Mouse (Mus musculus) kidney, postnatal 25 days (tissue): ENCODE data around the gene Sipa1.
"Not testable (repeated sequence)": the region's sequence is repeated elsewhere in the genome, so short reads cannot be mapped to it uniquely, and the experiment has no call there.

Experiments used
- DNase-seq, 2 experiments: peaks; one replicate each; pipeline ENCODE4 v3.0.0; 2021; ENCODE audit warnings: mixed read lengths in 2 of 2

The Sipa1 gene

DNA sequence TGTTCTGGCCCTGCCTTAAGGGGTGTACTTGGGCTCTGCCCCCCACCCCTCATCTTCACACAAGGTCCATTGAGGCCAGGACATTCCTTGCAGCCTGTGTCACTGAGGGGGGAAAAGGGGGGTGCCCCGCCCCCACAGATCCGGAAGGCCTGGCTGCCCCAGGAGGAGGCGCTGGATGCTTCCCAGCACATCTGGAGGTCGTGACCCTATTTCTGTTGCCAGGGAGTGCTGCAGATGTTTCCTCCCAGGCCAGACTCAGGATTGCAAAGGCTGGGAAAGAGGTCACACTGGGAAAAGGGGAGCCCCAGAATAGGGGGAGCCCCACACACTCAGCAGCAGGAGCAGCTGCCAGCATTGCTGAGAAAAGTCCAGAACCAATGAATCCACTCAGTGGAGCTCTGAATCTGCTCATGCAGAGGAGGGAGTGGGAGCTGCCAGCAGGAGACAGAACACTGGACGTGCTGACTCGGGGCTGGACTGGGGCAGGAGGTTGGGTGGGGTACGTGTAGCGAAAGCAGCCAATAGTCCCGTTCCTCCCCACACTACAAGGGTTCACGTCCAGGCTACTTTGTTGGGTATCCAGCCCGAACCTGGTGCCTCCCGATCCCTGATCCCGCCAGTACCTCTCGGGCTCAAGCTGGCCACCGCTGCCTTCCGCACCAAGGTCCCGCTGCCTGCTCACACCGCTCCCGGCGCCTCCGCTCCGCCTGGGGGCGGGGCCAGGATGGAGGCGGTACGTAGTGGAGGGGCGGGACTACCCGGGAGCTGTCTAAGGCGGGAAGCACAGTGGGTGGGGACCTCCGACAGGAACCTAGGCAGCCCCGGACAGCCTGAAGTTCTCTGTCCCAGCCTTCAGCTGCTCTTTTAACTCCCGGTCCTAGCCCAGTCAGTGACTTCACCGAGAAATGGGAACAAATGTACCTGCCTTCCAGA lies at the start of gene Sipa1:
Gene Sipa1 (minus strand): TSS at position 727 of the 933 bp plus-strand sequence.
- DNase-seq: peak; percentile 94 to 96

DNA sequence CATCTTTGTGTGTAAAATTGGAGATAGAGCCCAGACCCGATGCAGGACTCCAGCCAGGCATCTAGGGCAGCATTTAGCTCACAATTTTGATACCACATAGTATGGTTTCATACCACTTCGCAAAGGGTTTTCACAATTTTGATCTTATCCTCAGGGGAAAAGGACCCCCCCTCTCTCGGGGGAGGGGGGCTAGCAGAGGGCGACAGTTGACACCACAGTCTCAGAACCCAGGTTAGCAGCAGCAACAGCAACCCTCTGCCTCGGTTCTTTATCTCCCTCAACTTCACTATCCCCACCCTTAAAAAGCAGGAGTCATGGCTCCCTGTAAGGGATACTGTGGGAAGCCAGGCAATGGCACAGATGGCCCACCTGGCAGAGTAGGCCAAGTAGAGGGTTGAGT lies 49.7 kb upstream of the Sipa1 start:
- DNase-seq: no peak

DNA sequence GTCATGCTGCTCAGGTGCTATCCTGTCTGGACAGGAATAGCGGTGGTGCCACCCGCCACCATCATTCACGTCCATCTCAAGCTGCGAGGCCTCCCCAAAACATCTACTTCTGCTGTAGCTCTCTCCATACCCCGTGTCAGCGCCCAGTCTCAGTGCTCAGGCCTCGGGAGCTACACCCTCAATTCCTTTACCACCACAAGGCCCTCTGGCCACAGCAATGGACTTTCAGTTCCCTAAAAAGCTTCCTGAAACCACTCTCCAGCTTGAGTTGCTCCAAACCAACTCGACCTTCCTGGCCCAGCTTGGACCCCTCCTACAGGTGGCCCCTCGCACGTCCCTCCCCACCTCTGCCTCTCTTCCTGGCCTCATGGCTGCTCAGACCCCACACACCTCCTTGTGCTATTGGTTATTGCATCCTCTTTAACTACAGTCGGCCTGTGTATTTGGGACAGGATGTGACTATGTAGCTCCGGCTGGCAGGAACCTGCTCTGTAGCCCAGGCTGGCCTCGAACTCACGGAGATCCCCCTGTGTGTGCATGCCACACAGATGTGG lies 48.5 kb upstream of the Sipa1 start:
- DNase-seq: peak in 1 of 2 experiments; percentile 35

DNA sequence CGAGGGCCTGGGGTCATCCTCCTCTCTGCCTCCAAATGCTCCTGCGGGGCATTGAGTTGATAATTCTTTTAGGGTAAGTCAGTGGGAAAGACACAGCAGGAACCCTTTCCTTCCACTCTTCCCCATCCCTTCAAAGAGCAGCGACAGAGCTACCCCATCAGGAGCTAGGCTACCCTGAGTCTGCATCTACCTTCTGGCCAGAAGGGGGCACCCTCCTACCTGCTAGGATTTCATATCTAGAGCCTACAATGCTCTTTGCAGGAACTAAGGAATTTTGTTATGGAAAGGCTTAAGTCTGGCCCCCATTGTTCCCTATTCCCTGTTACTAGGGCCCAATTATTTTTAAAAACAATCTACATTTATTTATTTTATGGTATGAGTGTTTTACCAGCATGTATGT lies 47.7 kb upstream of the Sipa1 start:
- DNase-seq: peak; percentile 85 to 94

DNA sequence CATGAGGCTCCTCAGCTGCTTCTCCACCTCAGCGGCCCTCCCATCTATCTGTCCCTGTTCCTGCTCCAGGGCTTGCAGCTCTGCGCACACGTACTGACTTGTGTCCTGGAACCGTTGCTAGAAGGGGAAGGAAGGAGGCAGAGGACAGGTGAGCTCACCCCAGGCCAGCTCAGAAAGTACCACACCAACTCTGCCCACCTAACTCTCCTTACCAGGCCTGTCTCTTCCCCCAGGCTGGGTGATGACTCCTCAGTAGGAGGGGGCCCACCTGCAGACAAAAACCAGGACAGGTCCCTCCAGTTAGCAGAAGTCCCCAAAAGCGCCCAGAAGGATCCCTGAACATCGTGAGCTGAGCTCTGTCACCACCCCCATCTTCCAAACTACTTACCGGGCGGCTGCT lies 47.1 kb upstream of the Sipa1 start:
- DNase-seq: peak in 1 of 2 experiments; percentile 34

DNA sequence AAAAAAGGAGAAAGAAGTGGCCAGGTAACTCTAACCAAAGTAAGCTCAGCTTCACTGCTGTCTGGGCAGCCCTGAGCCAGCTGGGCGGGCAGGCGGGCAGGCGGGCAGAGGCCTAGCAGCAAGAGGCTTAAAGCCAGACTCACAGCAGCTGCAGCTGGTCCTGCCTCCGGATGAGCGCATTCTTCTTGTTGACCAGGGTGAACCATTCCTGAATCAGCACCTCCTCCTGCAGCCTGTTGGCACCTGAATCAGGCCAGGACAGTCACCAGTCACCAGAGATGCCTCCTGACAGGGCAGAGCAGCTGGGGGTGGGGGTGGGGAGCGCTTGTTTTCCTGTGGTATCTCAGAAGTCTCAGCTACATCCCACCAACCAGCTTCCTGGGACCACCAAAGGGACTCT lies 46.6 kb upstream of the Sipa1 start:
- peak in 1 of 2 experiments; percentile 31 for DNase-seq

DNA sequence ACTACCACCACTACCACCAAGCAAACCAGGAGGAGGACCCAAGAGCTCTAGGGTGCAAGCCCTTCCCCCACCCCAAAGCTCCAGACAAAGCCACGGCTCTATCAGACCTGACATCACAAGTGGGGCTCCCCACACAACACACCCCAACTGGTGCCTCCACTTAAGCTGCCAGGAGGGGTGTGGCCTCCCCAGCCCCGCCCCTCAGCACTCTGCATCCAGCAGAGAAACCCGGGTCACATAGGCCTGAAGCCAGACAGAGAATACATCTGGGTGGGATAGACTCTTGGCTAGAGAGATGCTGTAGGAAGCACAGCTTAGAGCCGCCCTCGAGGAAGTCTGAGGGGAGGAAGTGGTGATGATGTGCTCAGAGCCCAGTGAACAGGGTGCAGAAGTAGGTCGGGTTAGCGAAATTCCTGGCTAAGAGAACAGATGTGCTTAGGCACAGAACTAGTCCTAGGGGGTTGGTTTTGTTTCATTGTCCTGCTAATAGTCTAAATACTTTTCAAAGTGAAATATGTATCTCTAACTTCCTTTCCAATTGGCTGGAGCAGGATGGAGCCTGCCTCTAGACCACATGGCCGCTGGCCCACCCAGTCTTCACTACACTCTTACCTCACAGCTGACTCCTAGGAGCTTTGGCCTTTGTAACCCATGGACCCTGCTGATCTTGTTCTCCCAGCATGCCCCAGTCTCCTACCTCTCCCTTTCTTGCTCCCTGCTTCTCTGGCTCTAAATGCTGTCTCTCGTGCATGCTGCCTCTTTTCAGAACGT lies 41.5 kb upstream of the Sipa1 start:
- DNase-seq: peak in 1 of 2 experiments; percentile 56

DNA sequence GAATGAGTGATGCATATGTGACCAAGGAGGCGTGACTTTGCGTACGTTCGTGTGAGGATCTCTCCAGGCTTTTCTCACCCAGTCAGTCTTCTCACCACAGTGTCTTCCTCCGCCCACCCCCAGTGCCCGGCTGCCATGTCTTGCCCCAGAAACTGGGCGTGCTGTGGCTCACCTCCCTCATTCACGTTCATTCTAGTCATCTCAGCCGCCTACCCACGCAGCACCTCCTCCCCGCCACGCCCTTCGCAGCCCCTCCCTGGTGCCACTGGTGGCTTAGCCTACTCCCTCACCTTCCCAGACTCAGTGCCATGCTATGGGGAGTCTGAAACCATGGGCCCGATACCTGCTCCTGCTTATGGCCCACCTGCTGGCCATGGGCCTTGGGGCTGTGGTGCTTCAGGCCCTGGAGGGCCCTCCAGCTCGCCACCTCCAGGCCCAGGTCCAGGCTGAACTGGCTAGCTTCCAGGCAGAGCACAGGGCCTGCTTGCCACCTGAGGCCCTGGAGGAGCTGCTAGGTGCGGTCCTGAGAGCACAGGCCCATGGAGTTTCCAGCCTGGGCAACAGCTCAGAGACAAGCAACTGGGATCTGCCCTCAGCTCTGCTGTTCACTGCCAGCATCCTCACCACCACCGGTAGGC lies 40.8 kb upstream of the Sipa1 start, which contains the start of gene Kcnk7:
Gene Kcnk7 (plus strand): TSS at position 205 of the 638 bp plus-strand sequence.
- DNase-seq: peak in 1 of 2 experiments; percentile 42

DNA sequence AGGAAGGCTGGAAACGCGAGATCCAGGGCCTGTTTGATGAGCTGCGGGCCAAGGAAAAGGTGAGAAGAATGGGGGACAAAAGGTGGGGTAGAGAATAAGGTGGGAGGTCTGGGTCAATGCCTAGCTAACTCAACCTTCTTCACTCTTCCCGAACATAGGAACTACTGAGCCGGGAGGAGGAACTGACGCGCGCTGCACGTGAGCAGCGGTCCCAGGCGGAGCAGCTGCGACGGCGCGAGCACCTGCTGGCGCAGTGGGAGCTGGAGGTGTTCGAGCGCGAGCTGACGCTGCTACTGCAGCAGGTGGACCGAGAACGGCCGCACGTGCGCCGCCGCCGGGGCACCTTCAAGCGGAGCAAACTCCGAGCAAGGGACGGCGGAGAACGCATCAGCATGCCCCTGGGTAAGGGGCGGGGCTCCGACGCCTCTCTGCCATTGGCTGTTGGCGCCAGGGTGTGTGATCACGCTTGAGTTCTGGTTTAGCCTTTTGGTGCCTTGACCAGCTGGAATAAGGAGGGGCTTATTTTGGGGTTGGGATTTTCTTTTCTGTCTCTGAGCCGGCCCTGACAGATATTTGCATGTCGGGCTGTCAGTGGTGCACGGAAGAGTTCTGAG lies 32.4 kb upstream of the Sipa1 start:
- no peak for DNase-seq

DNA sequence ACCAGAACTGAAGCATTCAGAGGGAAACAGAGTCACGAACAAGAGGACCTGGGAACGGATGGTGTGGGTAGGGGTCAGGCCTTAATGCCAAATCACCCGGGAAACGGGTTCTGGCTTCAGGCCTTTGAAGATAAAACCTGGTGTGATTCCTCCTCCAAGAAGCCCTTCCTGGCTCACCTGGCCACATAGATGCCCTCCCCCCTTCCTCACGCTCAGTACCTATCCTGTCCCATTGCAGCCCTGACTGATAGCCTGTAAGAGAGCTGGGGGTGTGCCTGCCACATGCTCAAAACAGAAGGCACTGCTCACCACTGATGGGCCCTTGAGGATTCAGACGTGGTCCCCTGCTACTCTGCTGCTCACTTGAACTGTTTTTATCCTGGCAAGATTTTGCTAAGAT lies 30.3 kb upstream of the Sipa1 start:
- DNase-seq: no peak

DNA sequence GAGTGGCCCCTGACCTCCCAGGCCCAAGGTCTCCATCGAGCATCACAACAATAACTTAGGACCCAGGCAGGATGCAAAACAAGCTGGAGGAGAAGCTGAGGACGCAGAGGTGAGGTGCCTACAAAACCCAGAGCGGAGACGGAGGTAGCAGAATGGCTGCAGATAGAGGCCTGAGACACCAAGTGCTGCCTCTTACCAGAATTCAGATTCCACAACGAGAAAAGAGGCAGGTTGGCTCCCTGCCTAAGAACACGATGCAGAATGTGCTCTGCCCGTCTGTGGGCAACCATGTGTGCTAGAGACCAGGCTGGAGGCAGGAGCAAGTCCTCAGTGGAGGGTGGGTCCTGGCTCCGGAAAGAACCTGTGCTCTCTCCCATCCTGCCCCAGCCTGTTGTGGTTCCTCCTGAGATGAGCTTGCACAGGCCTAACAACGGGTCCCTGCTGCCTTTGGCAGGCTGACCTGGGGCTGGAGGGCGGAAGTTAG lies 29.4 kb upstream of the Sipa1 start:
- peak; percentile 48 to 67 for DNase-seq

DNA sequence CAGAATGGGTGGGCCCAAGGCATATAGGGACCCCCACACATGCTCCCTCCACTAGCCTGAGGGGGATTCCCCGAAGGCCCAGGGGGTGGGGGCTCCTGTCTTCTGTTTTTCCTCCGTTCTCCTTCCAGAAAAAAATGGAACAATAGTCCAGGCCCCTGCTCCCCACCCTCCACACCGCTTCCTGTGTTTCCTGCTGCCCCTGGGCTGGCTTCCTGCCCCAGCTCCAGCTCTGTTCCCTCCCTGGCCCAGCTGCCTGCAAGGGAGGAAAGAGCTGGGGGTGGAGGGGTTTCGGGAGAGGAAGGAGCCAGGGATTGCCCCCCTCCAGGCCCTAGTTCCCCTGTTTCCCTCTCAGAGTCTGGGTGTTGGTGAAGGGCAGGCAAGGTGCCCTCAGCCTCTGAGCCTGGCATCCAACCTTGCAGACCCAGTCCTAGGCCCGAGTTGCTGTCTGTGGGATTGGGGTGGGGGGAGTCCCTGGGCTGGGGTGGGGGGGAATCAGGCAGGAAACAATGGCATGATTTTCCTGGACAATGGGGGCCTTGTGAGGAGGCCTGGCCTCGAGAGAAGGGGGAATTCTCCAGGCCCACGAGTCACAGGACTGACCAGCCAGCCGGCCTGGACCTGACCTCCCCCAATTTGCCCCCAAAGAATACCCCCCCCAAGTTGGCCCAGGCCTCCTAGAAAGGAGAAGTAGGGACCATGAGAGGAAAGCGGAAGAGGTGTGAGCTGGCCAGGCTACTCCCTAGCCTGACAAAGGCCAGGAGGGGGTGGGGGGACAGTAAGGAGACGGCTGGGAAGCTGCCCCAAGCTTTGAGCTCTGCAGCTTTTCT lies 28.8 kb upstream of the Sipa1 start:
- peak; percentile 72 to 90 for DNase-seq

DNA sequence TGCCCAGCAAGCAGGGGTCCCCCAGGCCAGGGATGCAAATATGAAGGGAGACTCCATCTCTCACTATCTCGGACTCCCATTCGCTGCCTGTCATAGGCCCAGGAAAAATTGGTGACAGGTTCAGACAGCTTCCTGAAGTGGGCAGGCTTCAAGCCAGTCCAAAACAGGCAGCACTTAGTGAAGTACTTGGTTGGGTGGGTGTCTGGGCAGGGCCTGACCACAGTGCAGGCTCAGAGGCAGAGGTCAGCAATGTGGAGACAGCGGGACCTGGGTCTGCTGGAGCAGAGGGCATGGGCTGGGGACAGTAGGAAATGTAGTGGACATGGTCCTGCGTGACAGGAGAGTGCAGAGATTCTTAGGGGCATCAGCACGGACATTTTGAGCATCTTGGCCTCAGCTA lies 28.1 kb upstream of the Sipa1 start:
- no peak for DNase-seq

DNA sequence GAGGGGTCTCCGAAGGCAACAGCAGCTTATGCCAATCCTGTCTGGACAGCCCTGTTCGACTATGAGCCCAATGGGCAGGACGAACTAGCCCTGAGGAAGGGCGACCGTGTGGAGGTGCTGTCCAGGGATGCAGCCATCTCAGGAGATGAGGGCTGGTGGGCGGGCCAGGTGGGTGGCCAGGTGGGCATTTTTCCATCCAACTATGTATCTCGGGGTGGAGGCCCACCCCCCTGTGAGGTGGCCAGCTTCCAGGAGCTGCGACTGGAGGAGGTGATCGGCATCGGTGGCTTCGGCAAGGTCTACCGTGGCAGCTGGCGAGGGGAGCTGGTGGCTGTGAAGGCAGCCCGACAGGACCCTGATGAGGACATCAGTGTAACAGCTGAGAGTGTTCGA lies 26.8 kb upstream of the Sipa1 start:
- DNase-seq: peak in 1 of 2 experiments; percentile 70

DNA sequence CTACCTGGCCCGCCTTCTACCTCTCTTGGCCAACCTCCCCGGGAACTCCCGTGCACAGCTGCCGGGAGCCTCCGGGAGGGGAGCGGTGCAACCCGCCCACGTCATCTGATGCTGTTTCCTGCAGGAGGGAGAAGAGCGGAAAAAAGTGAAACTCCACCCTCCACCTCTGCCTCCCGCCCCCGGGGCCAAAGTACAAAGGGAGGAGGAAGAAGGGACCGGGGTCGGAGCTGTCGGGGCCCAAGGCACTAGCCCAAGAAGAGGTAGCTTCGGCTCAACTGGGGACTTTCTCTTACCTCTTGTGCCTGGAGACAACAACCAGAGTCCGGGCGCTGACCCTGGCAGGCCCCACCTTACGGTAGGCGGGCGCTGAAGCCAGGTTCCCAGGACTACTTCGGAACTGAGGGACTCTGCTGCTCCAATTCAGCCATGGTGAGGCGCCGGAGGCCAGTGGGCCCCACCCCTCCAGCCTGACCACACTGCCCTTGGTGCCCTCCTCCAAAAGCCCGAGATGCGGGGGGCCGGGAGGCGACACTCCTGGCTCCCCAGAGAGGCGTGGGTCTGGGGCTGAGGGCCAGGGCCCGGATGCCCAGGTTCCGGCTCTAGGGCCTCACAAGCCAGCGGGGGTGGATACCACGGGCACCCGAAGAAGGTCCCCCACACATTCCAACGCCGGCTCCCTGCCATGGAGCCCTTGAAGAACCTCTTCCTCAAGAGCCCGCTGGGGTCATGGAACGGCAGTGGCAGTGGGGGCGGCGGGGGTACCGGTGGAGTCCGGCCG lies 26.2 kb upstream of the Sipa1 start:
- peak; percentile 92 to 97 for DNase-seq

DNA sequence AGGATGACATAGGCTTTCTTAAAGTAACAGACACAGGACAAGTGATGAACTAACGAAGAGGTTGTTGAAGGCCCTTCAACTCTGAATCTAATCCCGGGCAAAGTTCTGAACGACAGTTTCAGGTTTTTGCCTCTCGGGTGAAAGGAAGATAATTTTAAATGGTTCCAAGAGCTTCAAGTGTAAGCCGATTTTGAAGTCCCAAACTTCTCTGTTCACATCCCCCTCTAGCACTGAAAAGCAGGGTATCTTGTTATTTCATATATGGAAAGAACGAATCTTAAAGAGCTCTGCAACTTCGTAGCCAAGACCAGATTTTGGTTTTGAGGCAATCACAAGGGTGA lies 25.6 kb upstream of the Sipa1 start:
- no peak for DNase-seq

DNA sequence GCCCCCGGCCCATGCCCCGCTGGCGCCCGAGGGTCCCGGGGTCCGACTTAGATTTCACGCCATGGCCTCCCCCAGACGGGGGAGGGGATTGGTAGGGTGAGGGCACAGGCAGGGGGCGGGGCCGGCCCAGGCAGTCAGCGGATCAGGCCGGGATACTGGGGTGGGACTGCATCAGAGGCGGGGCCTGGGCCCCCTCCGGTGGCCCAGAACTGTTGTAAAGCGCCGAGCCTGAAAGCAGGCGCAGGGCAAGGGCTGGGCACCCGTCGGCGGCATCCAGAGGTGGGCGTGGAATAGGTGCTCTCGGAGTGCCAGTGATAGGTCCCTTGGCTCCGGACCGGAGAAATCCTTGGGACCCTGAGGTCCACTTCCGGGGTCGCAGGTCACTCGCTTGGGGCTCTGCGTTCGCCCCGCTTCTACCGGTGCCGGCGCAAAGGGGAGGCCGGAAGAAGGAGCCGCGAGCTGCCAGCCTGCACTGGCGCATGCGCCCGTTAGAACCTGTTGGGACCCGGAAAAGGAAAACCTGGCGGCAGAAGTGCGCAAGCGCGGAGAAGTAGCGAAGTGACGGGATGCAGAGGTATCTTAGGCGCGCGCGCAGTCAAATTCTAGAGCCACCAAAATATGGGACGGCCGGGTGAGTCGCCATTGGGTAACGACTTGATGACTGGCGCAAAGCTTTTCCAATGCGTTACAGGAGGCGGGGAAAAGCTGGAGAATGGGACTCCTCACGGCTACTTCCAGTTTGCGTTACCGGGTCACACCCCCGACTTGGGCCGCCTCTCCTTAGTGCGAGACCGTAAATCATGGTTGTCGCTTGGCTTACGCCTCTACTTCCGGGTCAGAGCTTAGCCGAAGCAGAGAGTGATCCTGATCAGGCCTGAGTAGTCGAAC lies 24.9 kb upstream of the Sipa1 start, which contains the start of the genes Map3k11 and Pcnx3:
Gene Map3k11 (plus strand): TSS at position 543 of the 888 bp plus-strand sequence.
Gene Pcnx3 (minus strand): TSS at position 709 of the 888 bp plus-strand sequence.
- DNase-seq: peak; percentile 99

DNA sequence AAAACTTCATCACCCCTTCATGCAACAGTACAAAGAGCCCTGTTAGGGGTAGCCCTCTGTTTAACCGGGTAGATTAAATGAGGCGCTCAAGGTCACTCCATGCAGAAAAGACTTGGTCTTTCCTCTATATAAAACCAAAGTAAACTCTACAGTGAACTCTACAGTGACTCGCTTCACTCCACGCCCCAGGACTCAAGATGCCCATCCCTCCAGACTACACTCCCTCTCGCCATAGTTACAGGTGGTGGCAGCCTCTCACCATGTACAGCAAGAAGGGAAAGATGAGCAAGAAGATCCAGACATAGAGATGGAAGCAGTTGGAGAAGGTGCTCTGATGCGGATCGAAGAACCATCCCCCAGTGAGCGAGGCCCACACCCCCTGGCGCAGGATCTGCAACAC lies 24.2 kb upstream of the Sipa1 start:
- no peak for DNase-seq

DNA sequence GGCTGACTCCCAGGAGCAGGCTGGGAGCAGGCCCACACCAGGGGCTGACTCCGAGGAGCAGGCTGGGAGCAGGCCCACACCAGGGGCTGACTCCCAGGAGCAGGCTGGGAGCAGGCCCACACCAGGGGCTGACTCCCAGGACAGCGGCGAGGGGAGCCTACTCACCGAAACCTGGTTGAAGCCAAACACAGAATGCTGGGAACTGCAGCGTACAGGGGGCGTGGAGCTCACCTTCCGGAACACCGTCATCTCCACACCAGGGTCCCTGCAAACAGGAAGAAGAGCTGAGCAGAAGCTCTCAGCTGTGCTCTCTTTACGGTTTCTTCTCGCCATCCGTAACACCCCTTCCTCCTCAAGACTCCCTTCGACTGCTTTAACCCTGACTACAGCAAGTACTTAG lies 23.4 kb upstream of the Sipa1 start:
- not testable (repeated sequence) for DNase-seq
